Mouse (Mus musculus): ENCODE results near the gene Tmem163. TPM values are rescaled to one million over a fixed set of nuclear protein-coding genes. Genes with fewer than 3 reads are reported as not detected.

Gene Tmem163
- total and polyA plus RNA-seq, 2 experiments = 0.09 to 0.35 TPM

DNA sequence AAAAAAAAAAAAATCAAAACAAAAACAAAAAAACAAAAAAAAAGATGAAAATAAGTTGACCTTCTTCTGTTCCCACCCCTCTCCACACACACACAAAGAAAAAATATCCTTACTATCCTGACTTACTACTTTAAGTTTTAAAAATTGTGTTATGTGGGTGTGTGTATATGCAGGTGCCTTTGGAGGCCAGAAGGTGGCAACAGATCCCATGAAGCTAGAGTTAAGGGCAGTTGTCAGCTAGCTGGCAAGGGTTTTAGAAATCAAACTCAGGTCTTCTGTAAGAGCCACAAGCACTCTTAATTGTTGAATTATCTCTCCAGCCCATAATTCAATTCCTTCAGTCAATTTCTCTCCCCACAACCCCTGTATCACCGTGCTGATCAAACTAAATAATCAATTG lies 22.8 kb upstream of the Tmem163 start:
- Histone ChIP-seq H3K27me3 (ENCODE audit: control insufficient read depth, insufficient read depth, low read length) (no peaks in the 10 kb centered on the region), H3K79me2 (ENCODE audit: control insufficient read depth, insufficient read depth, low read length) (no peaks in the 10 kb centered on the region), H3K36me3 (ENCODE audit: control insufficient read depth, insufficient read depth, low read length) (no peaks in the 10 kb centered on the region), H3K27ac (replicated peaks; ENCODE audit: insufficient read depth, low read depth, low read length) (no peak overlapping the region), H3K9ac (ENCODE audit: low read depth, low read length) (no peak overlapping the region), H3K4me1 (ENCODE audit: control insufficient read depth, insufficient read depth, low read length) (no peaks in the 10 kb centered on the region), H3K4me3 (ENCODE audit: insufficient read depth, low read depth, low read length) (no peak overlapping the region)
- TF ChIP-seq CTCF (IDR thresholded peaks at IDR 0.05; ENCODE audit: low read depth, low read length) (peak; percentile 43), POLR2A (IDR thresholded peaks at IDR 0.05; ENCODE audit: extremely low read depth, insufficient read depth, low read length) (no peak)
- WGBS = 16% methylated on average over 1 of the region's 1 CpGs
- peak; percentile 71 for DNase-seq (ENCODE audit: extremely low read depth, low read depth, low spot score)

DNA sequence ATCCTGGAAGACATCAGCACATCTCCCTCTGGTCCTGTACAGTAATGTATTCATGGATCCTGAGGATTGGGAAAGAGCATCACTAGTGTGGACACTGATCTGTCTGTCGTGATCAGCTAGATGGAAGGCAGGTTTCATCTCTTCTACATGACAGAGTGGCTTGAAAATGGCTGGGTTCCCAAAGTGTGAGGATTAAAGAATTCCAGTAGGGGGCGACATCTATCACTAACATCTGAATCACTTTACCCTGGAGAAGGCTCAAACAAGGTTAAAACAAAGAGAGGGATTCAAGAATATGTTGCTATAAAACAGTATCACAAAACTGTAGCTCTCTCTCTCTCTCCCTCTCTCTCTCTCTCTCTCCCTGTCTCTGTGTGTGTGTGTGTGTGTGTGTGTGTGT lies 17.2 kb upstream of the Tmem163 start:
- WGBS = 25% methylated on average over 2 of the region's 2 CpGs
- Histone ChIP-seq H3K36me3 (ENCODE audit: control insufficient read depth, insufficient read depth, low read length) (no peaks in the 10 kb centered on the region), H3K9ac (ENCODE audit: low read depth, low read length) (no peak overlapping the region), H3K4me1 (ENCODE audit: control insufficient read depth, insufficient read depth, low read length) (no peaks in the 10 kb centered on the region), H3K27ac (replicated peaks; ENCODE audit: insufficient read depth, low read depth, low read length) (no peak overlapping the region), H3K4me3 (ENCODE audit: insufficient read depth, low read depth, low read length) (no peak overlapping the region), H3K79me2 (ENCODE audit: control insufficient read depth, insufficient read depth, low read length) (no peaks in the 10 kb centered on the region), H3K27me3 (ENCODE audit: control insufficient read depth, insufficient read depth, low read length) (no peaks in the 10 kb centered on the region)
- TF ChIP-seq POLR2A (IDR thresholded peaks at IDR 0.05; ENCODE audit: extremely low read depth, insufficient read depth, low read length) (no peak), CTCF (IDR thresholded peaks at IDR 0.05; ENCODE audit: low read depth, low read length) (no peak)
- peak; percentile 36 for DNase-seq (ENCODE audit: extremely low read depth, low read depth, low spot score)

DNA sequence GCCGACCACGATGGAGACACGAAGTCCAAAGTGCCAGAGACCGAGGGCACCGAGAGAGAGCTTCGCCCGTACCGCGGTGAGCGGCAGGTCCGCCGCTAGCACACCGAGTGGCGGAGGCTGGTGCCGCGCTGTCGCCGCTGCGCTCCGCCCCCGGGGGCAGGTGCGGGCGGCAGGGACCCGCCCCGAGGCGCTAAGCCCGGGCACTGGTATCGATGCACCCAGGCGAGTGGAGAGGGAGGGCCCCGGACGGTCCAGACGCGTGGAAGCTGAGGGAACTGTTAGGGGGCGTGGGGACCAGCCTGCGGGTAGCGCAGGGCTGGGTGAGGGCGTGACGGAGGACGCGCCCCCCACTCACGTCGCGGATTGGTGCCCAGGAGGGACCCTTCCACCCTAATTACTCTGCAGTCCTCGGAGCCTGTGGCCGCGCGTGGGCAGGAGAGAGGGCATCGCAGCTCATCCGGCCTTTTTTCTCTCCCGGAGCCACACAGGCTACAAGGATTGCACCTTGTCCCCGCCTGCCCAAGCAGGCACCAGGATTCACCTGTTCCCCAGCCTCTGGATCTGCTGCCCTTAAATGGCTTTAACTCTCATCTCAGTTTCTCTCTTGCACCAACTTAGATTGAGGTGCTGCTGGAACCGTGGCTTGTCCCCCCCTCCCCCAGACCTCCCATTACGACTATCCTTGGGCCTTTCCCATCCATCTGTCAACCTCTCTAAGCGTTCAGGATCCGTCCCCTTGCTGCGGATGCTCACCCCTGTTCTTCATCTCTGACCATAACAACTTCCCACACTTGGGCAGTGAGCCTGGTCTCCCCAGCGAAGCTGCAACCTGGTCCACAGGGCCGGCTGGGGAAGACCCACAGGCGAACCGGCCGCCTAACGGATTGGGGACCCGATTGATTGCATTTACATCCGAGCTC lies 1.4 kb downstream of the Tmem163 start:
- Histone ChIP-seq H3K27me3 (ENCODE audit: control insufficient read depth, insufficient read depth, low read length) (peaks cover 14% of the 10 kb centered on the region; the same call in 1 of the 2 replicates), H3K9ac (ENCODE audit: low read depth, low read length) (no peak overlapping the region; the same call in 1 of the 2 replicates), H3K79me2 (ENCODE audit: control insufficient read depth, insufficient read depth, low read length) (no peaks in the 10 kb centered on the region), H3K27ac (replicated peaks; ENCODE audit: insufficient read depth, low read depth, low read length) (no peak overlapping the region), H3K4me1 (ENCODE audit: control insufficient read depth, insufficient read depth, low read length) (no peaks in the 10 kb centered on the region), H3K36me3 (ENCODE audit: control insufficient read depth, insufficient read depth, low read length) (no peaks in the 10 kb centered on the region), H3K4me3 (ENCODE audit: insufficient read depth, low read depth, low read length) (peak overlapping the region; percentile 44; the same call in 1 of the 2 replicates)
- 6% methylated on average over 64 of the region's 64 CpGs for WGBS
- TF ChIP-seq POLR2A (IDR thresholded peaks at IDR 0.05; ENCODE audit: extremely low read depth, insufficient read depth, low read length) = no peak
- TF ChIP-seq CTCF (IDR thresholded peaks at IDR 0.05; ENCODE audit: low read depth, low read length) = no peak
- peak; percentile 7 for DNase-seq (ENCODE audit: extremely low read depth, low read depth, low spot score)

DNA sequence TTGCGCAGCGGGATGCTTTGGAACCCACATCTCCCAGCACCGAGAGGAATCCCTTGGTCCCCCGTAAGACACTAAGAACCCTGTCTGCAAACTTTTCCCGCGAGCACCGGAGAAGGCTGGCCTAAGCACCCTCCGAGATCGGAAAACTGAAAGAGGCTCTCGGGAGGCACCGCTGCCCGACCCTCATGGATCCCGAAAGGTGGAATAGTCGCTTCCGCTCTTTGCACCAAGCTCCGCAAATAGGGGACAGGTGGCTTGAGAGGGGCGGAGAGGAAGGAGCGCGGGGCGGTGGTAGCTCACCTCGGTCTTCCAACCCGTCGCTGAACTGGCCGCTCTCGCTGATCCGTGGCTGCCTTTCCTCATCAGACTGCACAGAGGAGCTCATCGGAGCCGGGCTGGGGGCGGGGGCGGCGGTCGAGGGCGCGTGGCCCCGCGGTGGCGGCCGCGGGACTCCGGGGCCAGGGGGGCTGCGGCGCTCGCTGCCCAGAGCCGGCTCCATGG lies 2.2 kb downstream of the Tmem163 start:
- no peaks in the 10 kb centered on the region for H3K4me1 ChIP-seq (ENCODE audit: control insufficient read depth, insufficient read depth, low read length)
- 2% methylated on average over 42 of the region's 44 CpGs for WGBS
- DNase-seq (ENCODE audit: extremely low read depth, low read depth, low spot score) = no peak
- TF ChIP-seq POLR2A (IDR thresholded peaks at IDR 0.05; ENCODE audit: extremely low read depth, insufficient read depth, low read length) (no peak), CTCF (IDR thresholded peaks at IDR 0.05; ENCODE audit: low read depth, low read length) (no peak)
- no peaks in the 10 kb centered on the region for H3K36me3 ChIP-seq (ENCODE audit: control insufficient read depth, insufficient read depth, low read length)
- H3K27ac ChIP-seq (replicated peaks; ENCODE audit: insufficient read depth, low read depth, low read length) = no peak overlapping the region
- H3K4me3 ChIP-seq (ENCODE audit: insufficient read depth, low read depth, low read length) = peak overlapping the region; percentile 44; the same call in 1 of the 2 replicates
- no peaks in the 10 kb centered on the region for H3K79me2 ChIP-seq (ENCODE audit: control insufficient read depth, insufficient read depth, low read length)
- H3K27me3 ChIP-seq (ENCODE audit: control insufficient read depth, insufficient read depth, low read length) = peaks cover 14% of the 10 kb centered on the region; the same call in 1 of the 2 replicates
- 0 out of 2 replicates have a peak overlapping the region, but pooled peaks have one; percentile 1 for H3K9ac ChIP-seq (ENCODE audit: low read depth, low read length)

DNA sequence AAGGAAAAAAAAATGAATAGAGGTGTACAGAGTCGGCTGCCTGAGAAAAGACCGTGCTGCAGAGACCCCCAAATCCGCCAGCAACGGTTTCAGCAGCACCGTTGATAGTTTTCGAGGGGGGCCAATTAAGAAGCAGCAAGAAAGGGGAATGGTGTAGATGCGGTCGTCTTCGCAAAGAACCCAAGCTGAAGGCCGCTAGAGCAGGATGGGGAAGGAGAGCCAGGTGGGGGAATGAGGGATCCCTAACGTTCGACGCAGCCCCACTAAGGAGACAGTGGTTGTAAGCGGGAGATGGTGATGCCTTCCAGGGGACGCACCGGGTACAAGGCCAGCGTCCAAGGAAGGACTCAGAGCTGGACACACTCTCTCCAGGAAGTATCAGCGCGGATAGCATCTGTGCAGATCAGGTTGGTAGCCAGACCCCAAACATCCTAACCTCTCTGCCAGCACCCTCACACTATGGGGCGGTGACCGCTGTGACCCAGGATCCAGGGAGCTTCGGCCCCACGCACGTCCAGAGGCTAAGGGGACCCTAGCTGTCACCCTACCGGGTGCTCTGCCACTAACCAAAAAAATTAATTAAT lies 2.7 kb downstream of the Tmem163 start:
- WGBS = 10% methylated on average over 25 of the region's 25 CpGs
- H3K79me2 ChIP-seq (ENCODE audit: control insufficient read depth, insufficient read depth, low read length) = no peaks in the 10 kb centered on the region

More for the DNA sequence above, 2.7 kb downstream of the Tmem163 start:
- no peak for TF ChIP-seq CTCF (IDR thresholded peaks at IDR 0.05; ENCODE audit: low read depth, low read length)
- TF ChIP-seq POLR2A (IDR thresholded peaks at IDR 0.05; ENCODE audit: extremely low read depth, insufficient read depth, low read length) = no peak
- no peak overlapping the region for H3K27ac ChIP-seq (replicated peaks; ENCODE audit: insufficient read depth, low read depth, low read length)
- H3K9ac ChIP-seq (ENCODE audit: low read depth, low read length) = no peak overlapping the region
- H3K27me3 ChIP-seq (ENCODE audit: control insufficient read depth, insufficient read depth, low read length) = peaks cover 14% of the 10 kb centered on the region; the same call in 1 of the 2 replicates
- no peak overlapping the region for H3K4me3 ChIP-seq (ENCODE audit: insufficient read depth, low read depth, low read length)
- no peak for DNase-seq (ENCODE audit: extremely low read depth, low read depth, low spot score)
- H3K4me1 ChIP-seq (ENCODE audit: control insufficient read depth, insufficient read depth, low read length) = no peaks in the 10 kb centered on the region
- H3K36me3 ChIP-seq (ENCODE audit: control insufficient read depth, insufficient read depth, low read length) = no peaks in the 10 kb centered on the region
